Mouse (Mus musculus): ENCODE measurements at regions not wholly inside any gene's neighbourhood (a gene's known extent, or its start where the extent isn't known, plus 50 kb on each side); places are given as distances from the start of the nearest gene placed in this dataset.

DNA sequence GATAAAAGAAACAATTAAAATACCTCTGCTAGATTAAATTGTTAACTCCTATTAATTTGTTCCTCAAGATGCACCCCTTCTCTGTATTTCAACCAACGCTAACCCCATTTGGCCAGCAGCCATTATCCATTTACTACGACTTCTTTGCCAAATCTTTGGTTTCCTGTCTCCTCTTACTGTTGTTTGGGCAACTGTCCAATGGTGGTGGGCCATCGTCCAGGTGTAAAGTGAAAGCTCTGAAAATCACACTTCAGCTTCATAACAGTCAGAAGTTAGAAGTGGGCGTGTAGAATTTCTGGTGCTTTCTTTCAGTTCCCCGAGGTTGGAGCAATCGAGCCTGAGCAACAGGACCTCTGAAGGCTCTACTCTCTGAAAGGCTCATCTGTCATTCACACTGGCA is 66.8 kb upstream of the Zbtb20 start:
- H3K27ac ChIP-seq (ENCODE audit: insufficient read depth, low read length): no peak overlapping the region
- no peak overlapping the region for H3K4me3 ChIP-seq (ENCODE audit: insufficient read depth, low read length)
- TF ChIP-seq CTCF (IDR thresholded peaks at IDR 0.05; ENCODE audit: extremely low read depth, insufficient read depth, low read length): no peak
- no peak for TF ChIP-seq POLR2A (IDR thresholded peaks at IDR 0.05; ENCODE audit: extremely low read depth, insufficient read depth, low read length)
- no peaks in the 10 kb centered on the region for H3K4me1 ChIP-seq (ENCODE audit: control insufficient read depth, insufficient read depth, low read length)

DNA sequence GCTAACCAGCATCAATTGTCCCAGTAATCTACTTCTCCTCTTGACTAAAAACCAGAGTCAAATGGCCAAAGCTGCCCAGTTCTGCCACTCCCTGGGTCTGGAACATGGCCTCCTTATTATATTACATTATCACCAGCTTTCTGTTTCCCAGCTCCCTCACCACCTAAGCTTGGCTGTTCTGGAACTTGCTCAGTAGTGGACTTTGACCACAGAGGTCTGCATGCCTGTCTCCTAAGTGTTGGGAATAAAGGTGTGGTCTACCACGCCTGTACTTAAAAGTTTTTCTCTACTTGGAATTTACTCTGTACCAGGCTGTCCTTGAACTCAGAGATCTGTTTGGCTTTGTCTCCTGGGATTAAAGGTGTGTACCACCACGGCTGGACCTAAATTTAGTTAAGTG is 68.1 kb upstream of the Zbtb20 start:
- H3K27ac ChIP-seq (ENCODE audit: insufficient read depth, low read length): no peak overlapping the region
- no peak for TF ChIP-seq POLR2A (IDR thresholded peaks at IDR 0.05; ENCODE audit: extremely low read depth, insufficient read depth, low read length)
- TF ChIP-seq CTCF (IDR thresholded peaks at IDR 0.05; ENCODE audit: extremely low read depth, insufficient read depth, low read length): no peak
- H3K4me1 ChIP-seq (ENCODE audit: control insufficient read depth, insufficient read depth, low read length): no peaks in the 10 kb centered on the region
- H3K4me3 ChIP-seq (ENCODE audit: insufficient read depth, low read length): no peak overlapping the region

DNA sequence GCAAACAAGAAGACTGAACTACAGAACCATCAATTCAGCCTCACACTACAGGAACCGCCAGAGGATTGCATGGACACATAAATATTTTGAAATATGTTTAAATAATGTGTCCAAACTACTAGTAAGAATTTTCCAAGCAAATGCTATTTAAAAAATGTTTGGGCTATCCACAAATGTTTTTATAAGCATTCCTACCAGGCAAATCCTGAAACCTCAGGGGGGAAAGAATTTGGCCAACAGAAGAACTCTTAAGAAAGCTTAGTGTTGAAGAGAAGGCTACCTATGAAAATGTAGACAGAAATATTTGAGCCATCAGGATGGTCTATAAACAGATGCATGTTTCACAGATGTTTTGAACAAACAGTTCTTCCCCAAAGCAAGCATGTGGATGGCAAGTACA is 72.1 kb upstream of the Zbtb20 start:
- H3K4me3 ChIP-seq (ENCODE audit: insufficient read depth, low read length): no peak overlapping the region
- TF ChIP-seq CTCF (IDR thresholded peaks at IDR 0.05; ENCODE audit: extremely low read depth, insufficient read depth, low read length) (no peak), POLR2A (IDR thresholded peaks at IDR 0.05; ENCODE audit: extremely low read depth, insufficient read depth, low read length) (no peak)
- no peaks in the 10 kb centered on the region for H3K4me1 ChIP-seq (ENCODE audit: control insufficient read depth, insufficient read depth, low read length)
- H3K27ac ChIP-seq (ENCODE audit: insufficient read depth, low read length): no peak overlapping the region

DNA sequence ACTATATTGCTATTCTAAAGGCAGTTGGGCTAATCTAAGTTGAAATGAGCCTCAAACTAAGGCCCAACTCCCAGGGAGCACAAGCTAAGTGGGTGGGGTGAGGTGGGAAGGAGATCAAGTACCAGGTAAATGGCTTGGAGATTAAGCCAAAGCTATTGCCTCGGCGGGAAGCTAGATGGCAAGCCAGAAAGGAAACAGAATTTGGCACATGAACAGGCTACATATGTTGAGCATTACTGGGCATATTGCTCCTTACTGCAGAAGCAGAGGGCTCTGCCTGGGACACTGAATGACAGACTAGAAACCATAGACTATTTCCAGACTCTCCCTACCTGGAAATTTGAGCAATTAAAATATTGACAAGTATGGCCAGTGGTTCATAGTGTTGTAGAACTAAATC is 83.1 kb upstream of the Zbtb20 start:
- H3K4me1 ChIP-seq (ENCODE audit: control insufficient read depth, insufficient read depth, low read length): no peaks in the 10 kb centered on the region
- H3K27ac ChIP-seq (ENCODE audit: insufficient read depth, low read length): no peak overlapping the region
- H3K4me3 ChIP-seq (ENCODE audit: insufficient read depth, low read length): no peak overlapping the region
- TF ChIP-seq CTCF (IDR thresholded peaks at IDR 0.05; ENCODE audit: extremely low read depth, insufficient read depth, low read length): no peak
- TF ChIP-seq POLR2A (IDR thresholded peaks at IDR 0.05; ENCODE audit: extremely low read depth, insufficient read depth, low read length): no peak

DNA sequence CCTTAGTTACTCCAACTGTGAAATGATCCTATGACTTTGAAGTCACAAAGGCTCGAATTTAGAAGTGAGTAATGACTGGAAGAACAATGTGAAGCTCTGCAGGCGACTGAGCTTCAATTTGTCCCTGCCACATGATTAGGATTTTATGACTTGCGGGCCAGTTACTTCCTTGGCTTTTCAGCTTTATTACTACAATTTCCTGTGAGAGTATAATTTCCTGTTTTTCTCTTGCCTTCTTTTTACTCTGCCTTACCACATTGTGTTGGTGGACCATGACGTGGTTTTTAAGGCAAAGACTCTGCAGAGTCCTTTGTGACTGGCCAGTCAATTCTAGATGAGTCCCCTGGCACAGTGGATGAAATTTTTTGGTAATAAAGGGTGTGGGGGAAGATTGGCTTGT is 91.0 kb upstream of the Zbtb20 start:
- Histone ChIP-seq H3K27ac (ENCODE audit: insufficient read depth, low read length) (no peak overlapping the region), H3K4me3 (ENCODE audit: insufficient read depth, low read length) (no peak overlapping the region), H3K4me1 (ENCODE audit: control insufficient read depth, insufficient read depth, low read length) (no peaks in the 10 kb centered on the region; the same call in 1 of the 2 replicates)
- no peak for TF ChIP-seq CTCF (IDR thresholded peaks at IDR 0.05; ENCODE audit: extremely low read depth, insufficient read depth, low read length)
- TF ChIP-seq POLR2A (IDR thresholded peaks at IDR 0.05; ENCODE audit: extremely low read depth, insufficient read depth, low read length): no peak

DNA sequence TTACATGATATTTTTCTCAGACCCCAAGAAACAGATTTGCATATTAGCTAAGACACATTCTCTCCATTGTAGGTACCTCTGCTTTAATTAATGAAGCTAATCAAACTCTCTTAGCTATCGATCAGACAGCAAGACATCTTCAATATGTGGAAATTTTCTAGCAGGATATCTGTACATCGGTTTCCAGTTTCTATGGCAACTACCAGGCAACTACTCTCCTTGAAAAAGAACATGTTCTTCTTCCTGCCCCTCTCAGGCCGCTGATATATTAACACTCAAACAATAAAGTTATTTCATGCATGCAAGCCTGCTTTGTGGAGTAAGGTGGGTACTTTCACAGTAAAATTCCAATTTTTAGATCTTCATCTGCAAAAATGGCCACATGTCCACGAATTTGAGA is 91.7 kb upstream of the Zbtb20 start:
- no peak overlapping the region for H3K4me3 ChIP-seq (ENCODE audit: insufficient read depth, low read length)
- TF ChIP-seq CTCF (IDR thresholded peaks at IDR 0.05; ENCODE audit: extremely low read depth, insufficient read depth, low read length) (no peak), POLR2A (IDR thresholded peaks at IDR 0.05; ENCODE audit: extremely low read depth, insufficient read depth, low read length) (no peak)
- H3K4me1 ChIP-seq (ENCODE audit: control insufficient read depth, insufficient read depth, low read length): no peaks in the 10 kb centered on the region; the same call in 1 of the 2 replicates
- H3K27ac ChIP-seq (ENCODE audit: insufficient read depth, low read length): no peak overlapping the region

DNA sequence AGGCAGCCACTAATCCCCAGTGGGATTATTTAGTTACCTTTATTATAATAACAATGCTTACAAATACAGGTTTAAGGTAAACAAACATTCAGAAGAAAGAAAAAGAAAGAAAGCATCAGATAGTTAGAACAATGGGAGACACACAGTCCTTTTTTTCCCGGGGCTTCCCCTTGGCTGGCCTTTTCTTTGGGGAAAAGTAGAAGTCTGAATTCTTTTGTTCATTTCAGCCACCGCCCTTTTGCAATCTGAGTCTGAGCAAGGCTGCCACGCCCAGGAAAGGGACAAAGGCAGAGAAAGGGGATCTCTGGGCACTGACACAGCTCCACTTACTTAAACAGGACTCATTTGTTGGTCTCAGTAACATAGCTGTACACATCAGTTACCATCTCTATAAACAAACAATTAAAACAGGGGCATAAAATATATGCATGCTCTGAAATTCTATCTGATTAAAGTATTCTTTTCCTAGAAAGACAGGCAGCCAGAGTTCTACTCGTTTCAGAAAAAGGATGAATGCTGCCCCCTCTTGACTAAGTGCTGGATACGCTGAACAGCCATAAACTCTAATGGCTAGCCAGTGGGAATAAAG is 93.5 kb upstream of the Zbtb20 start:
- no peak overlapping the region for H3K27ac ChIP-seq (ENCODE audit: insufficient read depth, low read length)
- TF ChIP-seq CTCF (IDR thresholded peaks at IDR 0.05; ENCODE audit: extremely low read depth, insufficient read depth, low read length): peak; percentile 57; the same call in 1 of the 2 replicates
- TF ChIP-seq POLR2A (IDR thresholded peaks at IDR 0.05; ENCODE audit: extremely low read depth, insufficient read depth, low read length): no peak

DNA sequence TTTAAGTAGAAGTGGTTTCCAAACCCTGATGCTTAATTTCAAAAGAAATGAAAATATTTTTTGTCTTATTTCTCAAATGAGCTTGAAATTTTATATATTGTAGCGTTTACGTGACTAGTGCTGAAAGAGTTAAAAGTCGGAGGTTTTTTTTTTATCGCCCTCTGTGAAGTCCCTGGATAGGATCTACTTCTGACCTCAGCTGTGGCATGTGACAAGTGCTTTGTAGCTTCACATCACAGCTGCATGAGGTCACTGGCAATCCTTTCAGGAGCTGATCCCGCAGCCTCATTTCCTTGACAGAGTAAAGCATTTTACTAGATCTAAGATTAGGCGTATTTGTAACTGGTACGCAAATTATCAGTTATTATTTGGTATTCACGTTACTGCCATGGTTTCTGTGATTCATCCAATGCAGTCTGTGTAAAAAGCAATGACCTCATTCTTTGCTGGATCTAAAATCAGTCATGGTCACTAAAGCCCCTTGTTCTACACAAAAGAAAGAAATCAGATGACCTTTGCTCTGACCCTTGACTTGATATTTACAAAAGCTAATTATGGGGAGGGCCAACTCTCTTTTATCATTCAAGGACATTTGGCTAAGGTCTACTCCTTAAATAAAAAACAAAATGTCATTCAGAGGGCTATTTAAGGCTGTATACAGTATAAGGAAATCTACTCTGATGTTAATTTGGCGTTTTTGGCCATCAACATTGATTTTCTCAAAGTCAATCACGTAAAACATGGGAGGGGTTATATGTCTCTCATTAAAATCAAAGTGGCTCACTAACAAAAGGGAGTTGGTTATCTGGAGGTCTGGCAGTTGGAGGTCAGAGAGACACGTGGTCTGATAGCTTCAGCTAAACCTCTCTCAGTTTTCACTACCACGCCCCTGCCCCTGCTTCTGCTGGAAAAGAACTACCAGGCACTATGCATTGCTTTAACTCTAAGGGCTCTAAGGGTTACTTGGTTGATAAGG is 94.3 kb upstream of the Zbtb20 start:
- Histone ChIP-seq H3K4me3 (ENCODE audit: insufficient read depth, low read length) (no peak overlapping the region), H3K4me1 (ENCODE audit: control insufficient read depth, insufficient read depth, low read length) (no peaks in the 10 kb centered on the region; the same call in 1 of the 2 replicates), H3K27ac (ENCODE audit: insufficient read depth, low read length) (no peak overlapping the region)
- no peak for TF ChIP-seq POLR2A (IDR thresholded peaks at IDR 0.05; ENCODE audit: extremely low read depth, insufficient read depth, low read length)
- TF ChIP-seq CTCF (IDR thresholded peaks at IDR 0.05; ENCODE audit: extremely low read depth, insufficient read depth, low read length): no peak

More for the DNA sequence above, 93.5 kb upstream of the Zbtb20 start:
- H3K4me1 ChIP-seq (ENCODE audit: control insufficient read depth, insufficient read depth, low read length): no peaks in the 10 kb centered on the region; the same call in 1 of the 2 replicates
- no peak overlapping the region for H3K4me3 ChIP-seq (ENCODE audit: insufficient read depth, low read length)

DNA sequence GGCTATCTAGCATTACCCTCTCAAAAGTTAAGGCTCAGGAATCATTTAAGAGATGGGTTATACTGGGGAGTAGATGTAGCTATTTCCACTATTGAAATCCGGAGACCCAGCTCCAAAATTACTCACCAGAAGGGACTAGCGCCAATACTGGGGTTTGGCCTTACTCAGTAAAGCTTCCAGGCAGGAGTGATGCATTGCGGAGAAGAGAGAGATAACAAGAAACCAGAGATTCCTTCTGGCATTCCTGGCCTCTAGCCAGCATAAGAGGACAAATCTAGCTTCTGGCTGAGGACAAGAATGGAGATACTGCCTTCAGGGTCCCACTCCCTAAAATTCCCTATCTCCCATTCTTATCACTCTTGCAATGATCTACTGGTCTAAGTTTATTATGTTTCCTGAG is 95.7 kb upstream of the Zbtb20 start:
- H3K4me1 ChIP-seq (ENCODE audit: control insufficient read depth, insufficient read depth, low read length): no peaks in the 10 kb centered on the region; the same call in 1 of the 2 replicates
- no peak overlapping the region for H3K27ac ChIP-seq (ENCODE audit: insufficient read depth, low read length)
- TF ChIP-seq CTCF (IDR thresholded peaks at IDR 0.05; ENCODE audit: extremely low read depth, insufficient read depth, low read length) (no peak), POLR2A (IDR thresholded peaks at IDR 0.05; ENCODE audit: extremely low read depth, insufficient read depth, low read length) (no peak)
- no peak overlapping the region for H3K4me3 ChIP-seq (ENCODE audit: insufficient read depth, low read length)

Measured in cortical plate, adult 2 months (tissue).